Comparison of ENCODE assay signal across 11 mouse cellular contexts in genomic region chr11:55404659-55405457, GRCm38 (mm10). TPM values are rescaled to one million over a fixed set of nuclear protein-coding genes. Genes with fewer than 3 reads are reported as not detected.
A peak's percentile ranks its signal among the peaks of the same experiment; 100 is the strongest.
DNase-seq lines count a peak whose midpoint lies in the region; ATAC-seq and TF ChIP-seq lines count a peak whose summit lies in the region.
"Had no signal": no experiment of that assay in that cellular context is flagged by ENCODE, and none has a peak within 500 bp of the region (broad histone marks: within the 10 kb centered on the region; RNA-seq: fewer than 3 reads in every experiment).

No protein-coding gene starts in this region.

- no peak for ATAC-seq in kidney, postnatal 0 days (replicated peaks; ENCODE audit: low FRiP score, low read depth)
- no peak for ATAC-seq in embryonic facial prominence, embryonic 12.5 days (ENCODE audit: insufficient number of reproducible peaks, insufficient read depth, low FRiP score, low TSS enrichment)

- H3K4me2 ChIP-seq in kidney, postnatal 0 days (ENCODE audit: low read length): no peak overlapping the region
- H3K4me2 ChIP-seq in embryonic facial prominence, embryonic 12.5 days (replicated peaks): no peak overlapping the region
- H3K4me2 ChIP-seq: neural tube, embryonic 12.5 days had no signal

- no peaks in the 10 kb centered on the region for H3K4me1 ChIP-seq in kidney, postnatal 0 days (replicated peaks; ENCODE audit: insufficient read depth, low read length)
- no peaks in the 10 kb centered on the region for H3K4me1 ChIP-seq in embryonic facial prominence, embryonic 12.5 days
- H3K4me1 ChIP-seq: neural tube, embryonic 12.5 days had no signal

- H3K27ac ChIP-seq in kidney, postnatal 0 days: peak overlapping the region; percentile 71
- peak overlapping the region; percentile 23; the same call in 1 of the 2 replicates for H3K27ac ChIP-seq in embryonic facial prominence, embryonic 12.5 days
- H3K27ac ChIP-seq: neural tube, embryonic 12.5 days had no signal

- peak; percentile 93 for DNase-seq in heart, adult 11 months
- no peak for DNase-seq in heart, adult 9 months (ENCODE audit: low spot score in 2 of 2)
- no peak for DNase-seq in kidney, postnatal 0 days (ENCODE audit: low spot score)
- DNase-seq in kidney, postnatal 36 days: no peak
- DNase-seq in lung, postnatal 10 days: peak; percentile 60
- no peak for DNase-seq in embryo, embryonic 11 days
- no peak for DNase-seq in urinary bladder, adult 2 months (ENCODE audit: low spot score)
- DNase-seq: cerebellum, postnatal 14 days; gastrocnemius, postnatal 25 days had no signal

- 80% methylated on average over 9 of the region's 9 CpGs for WGBS in kidney, postnatal 0 days
- 85% methylated on average over 9 of the region's 9 CpGs for WGBS in embryonic facial prominence, embryonic 12.5 days

- no peak overlapping the region for H3K9ac ChIP-seq in kidney, postnatal 0 days (ENCODE audit: low read depth, low read length)
- no peak overlapping the region for H3K9ac ChIP-seq in embryonic facial prominence, embryonic 12.5 days
- H3K9ac ChIP-seq: neural tube, embryonic 12.5 days had no signal

- H3K4me3 ChIP-seq in kidney, postnatal 0 days (replicated peaks; ENCODE audit: low read depth, low read length): no peak overlapping the region
- no peak overlapping the region for H3K4me3 ChIP-seq in embryonic facial prominence, embryonic 12.5 days
- H3K4me3 ChIP-seq: neural tube, embryonic 12.5 days had no signal

- no peaks in the 10 kb centered on the region for H3K27me3 ChIP-seq in kidney, postnatal 0 days (ENCODE audit: insufficient read depth, low read length)
- no peaks in the 10 kb centered on the region for H3K27me3 ChIP-seq in embryonic facial prominence, embryonic 12.5 days
- H3K27me3 ChIP-seq: neural tube, embryonic 12.5 days had no signal

- peaks cover 48% of the 10 kb centered on the region for H3K36me3 ChIP-seq in kidney, postnatal 0 days (ENCODE audit: insufficient read depth, low read length)
- H3K36me3 ChIP-seq in embryonic facial prominence, embryonic 12.5 days: peaks cover 97% of the 10 kb centered on the region

- TF ChIP-seq CTCF in kidney, postnatal 0 days (IDR thresholded peaks at IDR 0.05; ENCODE audit: low read depth): no peak

- no peaks in the 10 kb centered on the region for H3K9me3 ChIP-seq in kidney, postnatal 0 days (replicated peaks; ENCODE audit: low read length)
- H3K9me3 ChIP-seq in embryonic facial prominence, embryonic 12.5 days: no peaks in the 10 kb centered on the region
- H3K9me3 ChIP-seq: neural tube, embryonic 12.5 days had no signal

RNA-seq across cellular contexts. Expression of gene Sparc, which starts 18.1 kb away (rescaled TPM):
- 1,281 and 1,429 TPM in 2 replicates for polyA plus RNA-seq in kidney, postnatal 0 days (2015; fragmentation: Nextera tagmentation; extraction: Ambion mirVana)
- 772 and 814 TPM in 2 replicates for polyA plus RNA-seq in embryonic facial prominence, embryonic 12.5 days (2016; fragmentation: Nextera tagmentation; extraction: Ambion mirVana)
- 3,106 and 3,504 TPM in 2 replicates for polyA plus RNA-seq in urinary bladder, adult 2 months (2012; rRNA removed)

RNA-seq across cellular contexts. Expression of gene Atox1, which starts 56.2 kb away (rescaled TPM):
- polyA plus RNA-seq in kidney, postnatal 0 days (2015; fragmentation: Nextera tagmentation; extraction: Ambion mirVana): 495 and 517 TPM in 2 replicates
- 297 and 344 TPM in 2 replicates for polyA plus RNA-seq in embryonic facial prominence, embryonic 12.5 days (2016; fragmentation: Nextera tagmentation; extraction: Ambion mirVana)
- 382 and 536 TPM in 2 replicates for polyA plus RNA-seq in urinary bladder, adult 2 months (2012; rRNA removed)

Comparison
In these comparisons a context has a peak if more than half of its experiments do, and no peak if none do; other contexts are left out.
1. DNase-seq: peak in heart, adult 11 months (single experiment) and lung, postnatal 10 days (single experiment); none in heart, adult 9 months (0 of 2), kidney, postnatal 0 days (single experiment), kidney, postnatal 36 days (0 of 2), embryo, embryonic 11 days (single experiment) and urinary bladder, adult 2 months (single experiment).